Mouse (Mus musculus) hindbrain, embryonic 15.5 days (tissue): ENCODE measurements around the gene Thap3. TPM values are rescaled to one million over a fixed set of nuclear protein-coding genes. Genes with fewer than 3 reads are reported as not detected.

Experiments
- ATAC-seq: fragments of 200-750 bp; cut with Nextera tagmentation; 2 replicates; pipeline ENCODE4 v1.8.0; 2017; ENCODE audit warnings: low read depth, moderate number of reproducible peaks, moderate TSS enrichment; ENCODE audit not compliant: low FRiP score
- H3K27ac ChIP-seq: fragments of 300-500 bp; sonication (generic); replicated peaks from 2 replicates; pipeline ENCODE4 v1.5.1; 2015; ENCODE audit warnings: mild to moderate bottlenecking, inconsistent platforms
- H3K27me3 ChIP-seq: fragments of 300-500 bp; sonication (generic); 2 replicates; pipeline ENCODE4 v1.6.1; 2015; ENCODE audit warnings: control low read depth, inconsistent platforms
- H3K36me3 ChIP-seq: fragments of 300-500 bp; sonication (generic); 2 replicates; pipeline ENCODE4 v1.6.1; 2015; ENCODE audit warnings: control low read depth, inconsistent platforms
- H3K4me1 ChIP-seq: fragments of 300-500 bp; sonication (generic); replicated peaks from 2 replicates; pipeline ENCODE4 v1.6.1; 2015; ENCODE audit warnings: control low read depth, inconsistent platforms
- H3K4me2 ChIP-seq: fragments of 300-500 bp; sonication (generic); 2 replicates; pipeline ENCODE4 v1.6.1; 2015; ENCODE audit warnings: moderate library complexity, mild to moderate bottlenecking, inconsistent platforms
- H3K4me3 ChIP-seq: fragments of 300-500 bp; sonication (generic); 2 replicates; pipeline ENCODE4 v1.5.1; 2015; ENCODE audit warnings: mild to moderate bottlenecking, inconsistent platforms
- H3K9ac ChIP-seq: fragments of 300-500 bp; sonication (generic); 2 replicates; pipeline ENCODE4 v1.6.1; 2015; ENCODE audit warnings: inconsistent platforms
- H3K9me3 ChIP-seq: fragments of 300-500 bp; sonication (generic); 2 replicates; pipeline ENCODE4 v1.6.1; 2016; ENCODE audit warnings: control low read depth, inconsistent platforms
- WGBS: fragments of 180-500 bp; shearing (Covaris S2); methylation state at CpG from one replicate; pipeline ENCODE4 v1.1.7; 2015; 5-methylcytosine and 5-hydroxymethylcytosine counted together
- polyA plus RNA-seq: library from polyadenylated mRNA; unstranded; fragments of >200 nt; fragmentation: Nextera tagmentation; extraction: Ambion mirVana; gene quantifications from 2 replicates; pipeline ENCODE4 v1.2.1, GENCODE M21; 2015

The Thap3 gene
- polyA plus RNA-seq, 1 experiment from 2014 or later: 36.7 TPM

DNA sequence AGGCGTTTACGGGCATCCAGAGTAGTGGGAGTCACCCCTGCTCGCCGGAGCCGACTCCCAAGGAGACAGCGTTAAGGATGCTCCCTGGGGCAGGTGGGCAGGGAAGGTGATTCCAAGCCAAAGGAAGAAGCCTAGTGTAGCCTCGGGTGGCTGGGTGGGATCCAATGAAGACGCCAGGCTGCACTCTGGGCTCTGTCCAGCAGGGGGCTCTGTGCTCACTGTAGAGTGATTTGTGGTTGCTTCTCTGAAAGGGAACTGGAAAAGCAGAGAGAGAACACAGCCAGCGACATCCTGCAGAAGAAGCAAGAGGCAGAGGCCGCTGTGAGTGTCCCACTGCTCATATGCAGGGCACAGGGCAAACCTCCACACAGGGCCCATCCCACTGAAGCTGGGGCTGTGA is 11.0 kb downstream of the Thap3 start:
- ATAC-seq: peak; percentile 25; the same call in 1 of the 2 replicates
- Histone ChIP-seq H3K27me3 (no peaks in the 10 kb centered on the region), H3K9ac (no peak overlapping the region), H3K36me3 (peaks cover 38% of the 10 kb centered on the region), H3K4me2 (no peak overlapping the region), H3K9me3 (no peaks in the 10 kb centered on the region), H3K4me3 (no peak overlapping the region), H3K27ac (no peak overlapping the region), H3K4me1 (peaks cover 3% of the 10 kb centered on the region; the same call in 1 of the 2 replicates)
- WGBS: 40% methylated on average over 10 of the region's 10 CpGs

DNA sequence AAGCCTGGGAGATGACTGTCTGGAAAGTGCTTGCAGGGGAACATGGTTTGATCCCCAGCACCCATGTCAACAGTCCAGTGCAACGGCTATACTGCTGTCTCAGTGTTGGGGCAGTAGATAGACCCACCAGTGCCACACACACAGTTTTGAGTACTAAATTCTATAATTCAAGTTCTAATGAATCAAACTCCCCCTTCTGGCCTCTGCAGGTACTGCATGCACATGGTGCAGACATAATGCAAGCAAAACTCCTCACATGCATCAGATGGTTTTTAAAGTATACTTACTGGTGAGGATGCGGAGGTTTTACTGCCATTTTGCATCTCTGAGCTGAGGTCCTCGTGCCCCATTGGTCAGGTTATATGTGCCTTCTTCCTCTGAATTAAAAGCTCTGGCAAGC is 13.4 kb downstream of the Thap3 start:
- Histone ChIP-seq H3K9me3 (no peaks in the 10 kb centered on the region), H3K27me3 (no peaks in the 10 kb centered on the region), H3K4me2 (no peak overlapping the region), H3K27ac (no peak overlapping the region), H3K9ac (no peak overlapping the region), H3K4me1 (no peaks in the 10 kb centered on the region), H3K4me3 (no peak overlapping the region), H3K36me3 (peaks cover 33% of the 10 kb centered on the region)
- WGBS: 93% methylated on average over 3 of the region's 3 CpGs
- no peak for ATAC-seq

GRCm38 (mm10) chr4:151972221-151972967 is 16.4 kb downstream of the Thap3 start:
- no peaks in the 10 kb centered on the region for H3K27me3 ChIP-seq
- no peaks in the 10 kb centered on the region for H3K4me1 ChIP-seq
- peaks cover 30% of the 10 kb centered on the region for H3K36me3 ChIP-seq
- H3K27ac ChIP-seq: no peak overlapping the region
- no peak for ATAC-seq
- H3K9me3 ChIP-seq: no peaks in the 10 kb centered on the region
- no peak overlapping the region for H3K4me2 ChIP-seq
- no peak overlapping the region for H3K9ac ChIP-seq
- no peak overlapping the region for H3K4me3 ChIP-seq
- WGBS: 71% methylated on average over 10 of the region's 10 CpGs

DNA sequence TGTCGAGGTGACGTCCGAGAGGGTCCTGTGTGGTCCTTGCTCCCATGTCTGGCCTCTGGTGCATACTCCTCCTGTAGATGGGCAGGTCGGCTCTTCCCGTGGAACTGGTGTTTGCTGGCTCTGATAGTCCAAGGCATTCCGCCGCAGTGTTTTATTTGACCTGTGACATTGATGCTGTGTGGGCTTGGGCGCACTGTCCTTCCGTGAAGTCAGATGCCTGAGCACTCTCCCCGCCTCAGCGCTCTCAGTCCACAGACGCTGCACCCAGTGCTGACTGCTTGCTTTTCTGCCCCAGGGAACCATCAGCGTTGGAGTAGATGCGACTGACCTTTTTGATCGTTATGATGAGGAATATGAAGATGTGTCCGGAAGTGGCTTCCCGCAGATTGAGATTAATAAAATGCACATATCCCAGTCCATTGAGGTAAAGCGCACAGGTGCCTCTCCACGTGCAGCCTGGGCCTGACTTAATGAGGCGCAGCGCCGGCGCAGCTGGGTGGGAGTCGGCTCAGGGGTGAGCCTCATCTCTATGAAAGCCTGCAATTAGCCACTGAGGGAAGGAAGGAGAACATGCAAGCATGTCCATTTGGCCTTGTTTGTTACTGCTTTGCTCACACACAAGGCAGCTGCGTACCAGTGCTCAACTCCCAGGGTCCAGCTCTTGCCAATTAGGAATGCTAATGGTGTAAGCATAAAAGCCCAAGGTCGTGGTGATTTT is 20.4 kb downstream of the Thap3 start:
- no peak overlapping the region for H3K9ac ChIP-seq
- H3K4me1 ChIP-seq: no peaks in the 10 kb centered on the region
- H3K36me3 ChIP-seq: peaks cover 20% of the 10 kb centered on the region
- H3K9me3 ChIP-seq: no peaks in the 10 kb centered on the region
- 0 out of 2 replicates have a peak, but pooled peaks have one; percentile 7 for ATAC-seq
- H3K4me3 ChIP-seq: no peak overlapping the region
- WGBS: 71% methylated on average over 26 of the region's 26 CpGs
- H3K27me3 ChIP-seq: no peaks in the 10 kb centered on the region
- H3K4me2 ChIP-seq: no peak overlapping the region
- peak overlapping the region; percentile 29; the same call in 1 of the 2 replicates for H3K27ac ChIP-seq

DNA sequence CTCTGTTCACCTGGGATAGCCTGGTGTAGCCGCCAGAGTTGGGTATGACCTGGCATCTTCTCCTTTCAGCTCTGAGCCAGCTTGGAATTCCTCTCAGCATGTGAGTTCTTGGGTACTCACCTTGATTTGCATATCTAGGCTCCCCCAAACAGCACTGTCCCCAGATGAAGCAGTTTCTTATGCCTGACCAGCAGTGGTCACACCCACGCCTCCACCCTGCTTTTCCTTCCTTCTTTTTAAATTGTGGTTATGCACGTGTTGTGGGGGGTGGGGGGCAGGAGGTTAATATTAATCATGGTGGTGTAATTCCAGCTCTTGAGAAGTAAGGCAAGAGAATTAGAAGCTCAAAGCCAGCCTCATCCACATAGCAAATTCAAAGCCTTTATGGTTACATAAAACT is 26.0 kb downstream of the Thap3 start:
- WGBS: 91% methylated on average over 3 of the region's 3 CpGs
- Histone ChIP-seq H3K4me1 (no peaks in the 10 kb centered on the region), H3K9ac (no peak overlapping the region), H3K36me3 (peaks cover 33% of the 10 kb centered on the region), H3K27me3 (no peaks in the 10 kb centered on the region), H3K27ac (no peak overlapping the region), H3K9me3 (no peaks in the 10 kb centered on the region), H3K4me2 (no peak overlapping the region), H3K4me3 (no peak overlapping the region)
- ATAC-seq: no peak

DNA sequence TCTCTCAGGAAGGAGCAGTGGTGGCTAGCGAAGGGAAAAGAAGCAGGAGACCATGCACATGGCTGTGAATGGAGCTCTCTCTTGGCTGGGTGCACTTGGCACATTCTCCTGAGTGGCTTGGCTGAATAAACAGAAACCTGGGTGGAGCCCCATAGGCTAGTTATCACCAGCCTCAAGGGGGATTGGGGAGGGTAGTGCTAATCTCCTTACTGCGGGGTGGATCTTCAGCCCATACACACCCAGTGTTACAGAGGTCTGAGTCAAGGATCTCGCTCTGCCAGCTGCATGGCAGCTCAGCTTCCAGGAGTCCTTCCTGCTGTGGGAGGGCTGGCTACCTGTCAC is 28.3 kb downstream of the Thap3 start:
- Histone ChIP-seq H3K36me3 (peaks cover 55% of the 10 kb centered on the region), H3K4me2 (no peak overlapping the region), H3K27me3 (no peaks in the 10 kb centered on the region), H3K9ac (no peak overlapping the region), H3K9me3 (no peaks in the 10 kb centered on the region), H3K4me3 (no peak overlapping the region), H3K4me1 (no peaks in the 10 kb centered on the region), H3K27ac (no peak overlapping the region)
- WGBS: 90% methylated on average over 3 of the region's 3 CpGs
- ATAC-seq: no peak

- Histone ChIP-seq H3K9ac (no peak overlapping the region), H3K36me3 (peaks cover 56% of the 10 kb centered on the region)
These were observed 28.8 kb downstream of the Thap3 start for GRCm38 (mm10) chr4:151959849-151960512.

GRCm38 (mm10) chr4:151957584-151958315 is 31.0 kb downstream of the Thap3 start:
- peaks cover 59% of the 10 kb centered on the region for H3K36me3 ChIP-seq
- 87% methylated on average over 9 of the region's 9 CpGs for WGBS
- H3K27ac ChIP-seq: no peak overlapping the region
- H3K4me1 ChIP-seq: no peaks in the 10 kb centered on the region
- no peaks in the 10 kb centered on the region for H3K27me3 ChIP-seq
- H3K9ac ChIP-seq: no peak overlapping the region
- no peaks in the 10 kb centered on the region for H3K9me3 ChIP-seq
- H3K4me2 ChIP-seq: no peak overlapping the region
- no peak for ATAC-seq
- H3K4me3 ChIP-seq: no peak overlapping the region

More at GRCm38 (mm10) chr4:151959849-151960512, 28.8 kb downstream of the Thap3 start:
- Histone ChIP-seq H3K4me1 (no peaks in the 10 kb centered on the region), H3K4me3 (no peak overlapping the region), H3K27me3 (no peaks in the 10 kb centered on the region), H3K9me3 (no peaks in the 10 kb centered on the region), H3K27ac (no peak overlapping the region), H3K4me2 (no peak overlapping the region)
- 94% methylated on average over 11 of the region's 11 CpGs for WGBS
- ATAC-seq: no peak

- Histone ChIP-seq H3K36me3 (peaks cover 61% of the 10 kb centered on the region), H3K4me3 (no peak overlapping the region), H3K27me3 (no peaks in the 10 kb centered on the region), H3K9ac (no peak overlapping the region), H3K4me2 (no peak overlapping the region), H3K27ac (no peak overlapping the region), H3K9me3 (no peaks in the 10 kb centered on the region), H3K4me1 (no peaks in the 10 kb centered on the region)
- WGBS: 95% methylated on average over 1 of the region's 1 CpGs
- ATAC-seq: no peak
These were observed 33.0 kb downstream of the Thap3 start for GRCm38 (mm10) chr4:151955791-151956190.

- 88% methylated on average over 6 of the region's 6 CpGs for WGBS
- H3K4me3 ChIP-seq: no peak overlapping the region
- no peak overlapping the region for H3K4me2 ChIP-seq
- no peaks in the 10 kb centered on the region for H3K4me1 ChIP-seq
- ATAC-seq: no peak
- no peak overlapping the region for H3K27ac ChIP-seq
- no peaks in the 10 kb centered on the region for H3K27me3 ChIP-seq
- H3K36me3 ChIP-seq: peaks cover 48% of the 10 kb centered on the region
- no peaks in the 10 kb centered on the region for H3K9me3 ChIP-seq
- H3K9ac ChIP-seq: no peak overlapping the region
These were observed 35.6 kb downstream of the Thap3 start for GRCm38 (mm10) chr4:151953209-151953608.

- peaks cover 16% of the 10 kb centered on the region for H3K36me3 ChIP-seq
- H3K4me1 ChIP-seq: no peaks in the 10 kb centered on the region
- no peak overlapping the region for H3K27ac ChIP-seq
- H3K4me2 ChIP-seq: no peak overlapping the region
- H3K4me3 ChIP-seq: no peak overlapping the region
- H3K27me3 ChIP-seq: no peaks in the 10 kb centered on the region
- no peaks in the 10 kb centered on the region for H3K9me3 ChIP-seq
- WGBS: 93% methylated on average over 14 of the region's 14 CpGs
- no peak for ATAC-seq
- H3K9ac ChIP-seq: no peak overlapping the region
These were observed 40.0 kb downstream of the Thap3 start for GRCm38 (mm10) chr4:151948497-151949471.
